In the genomic region with DNA sequence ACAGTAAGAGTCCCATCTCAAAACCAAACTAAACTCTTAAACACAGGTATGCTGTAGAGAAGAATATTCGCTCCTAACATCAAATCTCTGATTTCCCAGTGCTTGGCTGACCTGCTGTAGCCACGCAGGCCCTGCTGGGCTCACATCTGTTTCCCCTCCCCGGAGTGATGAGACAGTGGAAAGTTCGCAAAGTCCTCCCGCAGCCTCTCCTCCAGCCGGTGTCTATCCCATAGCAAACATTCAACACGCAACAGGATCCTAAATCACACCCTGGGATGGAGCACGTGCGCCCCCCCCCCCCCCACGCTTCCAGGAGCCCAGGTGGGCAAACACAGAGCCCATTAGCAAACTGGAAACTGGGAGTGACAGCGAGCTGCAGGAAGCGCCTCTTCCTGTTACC, we compare ENCODE assay signal across 15 mouse cellular contexts. TPM values are rescaled to one million over a fixed set of nuclear protein-coding genes. Genes with fewer than 3 reads are reported as not detected.
DNase-seq lines count a peak whose midpoint lies in the region; ATAC-seq and TF ChIP-seq lines count a peak whose summit lies in the region.
"Had no signal": no experiment of that assay in that cellular context is flagged by ENCODE, and none has a peak within 500 bp of the region (broad histone marks: within the 10 kb centered on the region; RNA-seq: fewer than 3 reads in every experiment).

No protein-coding gene starts in this region.

- WGBS in kidney, embryonic 15.5 days: 16% methylated on average over 12 of the region's 12 CpGs
- WGBS in kidney, adult 2 months: 22% methylated on average over 12 of the region's 12 CpGs
- WGBS in embryonic facial prominence, embryonic 12.5 days: 35% methylated on average over 12 of the region's 12 CpGs
- WGBS in limb, embryonic 14.5 days: 25% methylated on average over 12 of the region's 12 CpGs

- peak; percentile 33 for DNase-seq in gastrocnemius, adult 18-20 months (ENCODE audit: low spot score)
- no peak for DNase-seq in gastrocnemius, adult 8-10 months (ENCODE audit: low spot score in 2 of 2)
- no peak for DNase-seq in kidney, adult 2 months
- DNase-seq in limb, embryonic 14.5 days (ENCODE audit: low spot score): no peak
- DNase-seq in cerebellum, postnatal 10 days: no peak
- no peak for DNase-seq in B cell, adult 2 months
- DNase-seq: adrenal gland, postnatal 25 days; cerebellum, postnatal 36 days; kidney, postnatal 36 days had no signal

- no peaks in the 10 kb centered on the region for H3K36me3 ChIP-seq in kidney, embryonic 15.5 days
- no peaks in the 10 kb centered on the region for H3K36me3 ChIP-seq in kidney, adult 2 months (ENCODE audit: control insufficient read depth, insufficient read depth, low read length)
- H3K36me3 ChIP-seq in embryonic facial prominence, embryonic 12.5 days: peaks cover 6% of the 10 kb centered on the region
- H3K36me3 ChIP-seq in limb, embryonic 14.5 days (ENCODE audit: control insufficient read depth, insufficient read depth, low read length): no peaks in the 10 kb centered on the region
- H3K36me3 ChIP-seq: liver, embryonic 12.5 days had no signal

- H3K27ac ChIP-seq in kidney, embryonic 15.5 days: no peak overlapping the region
- no peak overlapping the region for H3K27ac ChIP-seq in kidney, adult 2 months (ENCODE audit: insufficient read depth, low read depth, low read length)
- no peak overlapping the region for H3K27ac ChIP-seq in embryonic facial prominence, embryonic 12.5 days
- H3K27ac ChIP-seq in limb, embryonic 14.5 days (replicated peaks; ENCODE audit: low read depth, low read length): no peak overlapping the region
- H3K27ac ChIP-seq: hindbrain, embryonic 12.5 days; liver, embryonic 12.5 days; neural tube, embryonic 12.5 days had no signal

- no peak for TF ChIP-seq POLR2A in kidney, adult 2 months (IDR thresholded peaks at IDR 0.05; ENCODE audit: low read depth, low read length)
- TF ChIP-seq POLR2A in limb, embryonic 14.5 days (IDR thresholded peaks at IDR 0.05; ENCODE audit: borderline replicate concordance, extremely low read depth, insufficient read depth, insufficient read length): no peak

- ATAC-seq in kidney, embryonic 15.5 days (replicated peaks; ENCODE audit: low FRiP score): 0 out of 2 replicates have a peak, but pooled peaks have one; percentile 56
- no peak for ATAC-seq in embryonic facial prominence, embryonic 12.5 days (ENCODE audit: insufficient number of reproducible peaks, insufficient read depth, low FRiP score, low TSS enrichment)
- ATAC-seq in limb, embryonic 14.5 days (ENCODE audit: low FRiP score, low read depth): no peak
- ATAC-seq: liver, embryonic 12.5 days; midbrain, embryonic 16.5 days had no signal

- TF ChIP-seq CTCF in kidney, adult 2 months (conservative IDR thresholded peaks at IDR 0.05; ENCODE audit: insufficient read depth, insufficient read length, low read depth, low read length): no peak

- no peak overlapping the region for H3K9ac ChIP-seq in kidney, embryonic 15.5 days
- H3K9ac ChIP-seq in embryonic facial prominence, embryonic 12.5 days: no peak overlapping the region
- H3K9ac ChIP-seq in limb, embryonic 14.5 days (ENCODE audit: low read depth, low read length, severe bottlenecking): no peak overlapping the region
- H3K9ac ChIP-seq: hindbrain, embryonic 12.5 days; liver, embryonic 12.5 days; neural tube, embryonic 12.5 days had no signal

- peak overlapping the region; percentile 11; the same call in 1 of the 2 replicates for H3K4me3 ChIP-seq in kidney, embryonic 15.5 days (replicated peaks)
- H3K4me3 ChIP-seq in kidney, adult 2 months (ENCODE audit: insufficient read depth, low read depth, low read length): no peak overlapping the region
- no peak overlapping the region for H3K4me3 ChIP-seq in embryonic facial prominence, embryonic 12.5 days
- no peak overlapping the region for H3K4me3 ChIP-seq in limb, embryonic 14.5 days (replicated peaks; ENCODE audit: low read length)
- H3K4me3 ChIP-seq: hindbrain, embryonic 12.5 days; liver, embryonic 12.5 days; neural tube, embryonic 12.5 days had no signal

- peaks cover 17% of the 10 kb centered on the region for H3K4me1 ChIP-seq in kidney, embryonic 15.5 days
- H3K4me1 ChIP-seq in kidney, adult 2 months (ENCODE audit: control insufficient read depth, insufficient read depth, low read length): no peaks in the 10 kb centered on the region
- peaks cover 7% of the 10 kb centered on the region; the same call in 1 of the 2 replicates for H3K4me1 ChIP-seq in embryonic facial prominence, embryonic 12.5 days
- H3K4me1 ChIP-seq in limb, embryonic 14.5 days (ENCODE audit: control insufficient read depth, insufficient read depth, low read length): 0 out of 2 replicates have a peak, but pooled peaks cover 11% of the 10 kb centered on the region
- H3K4me1 ChIP-seq: liver, embryonic 12.5 days had no signal

- H3K27me3 ChIP-seq in kidney, embryonic 15.5 days: no peaks in the 10 kb centered on the region
- no peaks in the 10 kb centered on the region for H3K27me3 ChIP-seq in kidney, adult 2 months (replicated peaks; ENCODE audit: control insufficient read depth, insufficient read depth, low read length)
- H3K27me3 ChIP-seq in embryonic facial prominence, embryonic 12.5 days: no peaks in the 10 kb centered on the region
- no peaks in the 10 kb centered on the region for H3K27me3 ChIP-seq in limb, embryonic 14.5 days (ENCODE audit: control insufficient read depth, insufficient read depth, low read length)
- H3K27me3 ChIP-seq: hindbrain, embryonic 12.5 days; neural tube, embryonic 12.5 days had no signal

- peak overlapping the region; percentile 40 for H3K4me2 ChIP-seq in kidney, embryonic 15.5 days
- H3K4me2 ChIP-seq in embryonic facial prominence, embryonic 12.5 days (replicated peaks): peak overlapping the region; percentile 25; the same call in 1 of the 2 replicates
- H3K4me2 ChIP-seq in limb, embryonic 14.5 days (replicated peaks; ENCODE audit: low read depth, low read length, severe bottlenecking): peak overlapping the region; percentile 11; the same call in 1 of the 2 replicates
- H3K4me2 ChIP-seq: hindbrain, embryonic 12.5 days; liver, embryonic 12.5 days; neural tube, embryonic 12.5 days had no signal

- no peaks in the 10 kb centered on the region for H3K9me3 ChIP-seq in kidney, embryonic 15.5 days (replicated peaks)
- H3K9me3 ChIP-seq in embryonic facial prominence, embryonic 12.5 days: no peaks in the 10 kb centered on the region
- H3K9me3 ChIP-seq in limb, embryonic 14.5 days (ENCODE audit: control insufficient read depth, low read length): no peaks in the 10 kb centered on the region
- H3K9me3 ChIP-seq: hindbrain, embryonic 12.5 days; liver, embryonic 12.5 days had no signal

RNA-seq across cellular contexts. Expression of a gene that starts 9.6 kb away (rescaled TPM):
- 1 to 10 TPM; 3.7 to 5.0 TPM for total RNA-seq in gastrocnemius, adult 18-20 months (2021)
- 1 to 10 TPM; 2.2 to 4.7 (median 3.6) TPM for total RNA-seq in gastrocnemius, adult 8-10 months (2022)
- 22.1 and 26.5 TPM in 2 replicates for polyA plus RNA-seq in kidney, embryonic 15.5 days (2015; fragmentation: Nextera tagmentation; extraction: Ambion mirVana)
- 0.27 and 0.38 TPM in 2 replicates for polyA plus RNA-seq in kidney, adult 2 months (2012; rRNA removed)
- 36.0 and 40.1 TPM in 2 replicates for polyA plus RNA-seq in embryonic facial prominence, embryonic 12.5 days (2016; fragmentation: Nextera tagmentation; extraction: Ambion mirVana)
- polyA plus RNA-seq in limb, embryonic 14.5 days (2012; rRNA removed): 5.7 and 5.9 TPM in 2 replicates
- 18.8 and 21.1 TPM in 2 replicates for polyA plus RNA-seq in limb, embryonic 14.5 days (2014; fragmentation: Nextera tagmentation; extraction: Ambion mirVana)

RNA-seq across cellular contexts. Expression of a gene that starts 24.0 kb away (rescaled TPM):
- 1 to 10 TPM; 4.8 to 7.6 TPM for total RNA-seq in gastrocnemius, adult 18-20 months (2021)
- total RNA-seq in gastrocnemius, adult 8-10 months (2022): 1 to 10 TPM; 3.9 to 6.2 (median 4.5) TPM
- 31.1 and 35.1 TPM in 2 replicates for polyA plus RNA-seq in kidney, embryonic 15.5 days (2015; fragmentation: Nextera tagmentation; extraction: Ambion mirVana)
- 2.5 and 3.4 TPM in 2 replicates for polyA plus RNA-seq in kidney, adult 2 months (2012; rRNA removed)
- polyA plus RNA-seq in embryonic facial prominence, embryonic 12.5 days (2016; fragmentation: Nextera tagmentation; extraction: Ambion mirVana): 28.5 and 28.6 TPM in 2 replicates
- 32.8 and 38.3 TPM in 2 replicates for polyA plus RNA-seq in limb, embryonic 14.5 days (2012; rRNA removed)
- 49.0 and 54.3 TPM in 2 replicates for polyA plus RNA-seq in limb, embryonic 14.5 days (2014; fragmentation: Nextera tagmentation; extraction: Ambion mirVana)

RNA-seq across cellular contexts. Expression of a gene that starts 42.1 kb away (rescaled TPM):
- 10 to 100 TPM; 14.2 to 26.3 TPM for total RNA-seq in gastrocnemius, adult 18-20 months (2021)
- 10 to 100 TPM; 12.8 to 16.0 (median 14.7) TPM for total RNA-seq in gastrocnemius, adult 8-10 months (2022)
- 143 and 144 TPM in 2 replicates for polyA plus RNA-seq in kidney, embryonic 15.5 days (2015; fragmentation: Nextera tagmentation; extraction: Ambion mirVana)
- 16.7 and 20.1 TPM in 2 replicates for polyA plus RNA-seq in kidney, adult 2 months (2012; rRNA removed)
- 106 and 110 TPM in 2 replicates for polyA plus RNA-seq in embryonic facial prominence, embryonic 12.5 days (2016; fragmentation: Nextera tagmentation; extraction: Ambion mirVana)
- 41.4 and 48.8 TPM in 2 replicates for polyA plus RNA-seq in limb, embryonic 14.5 days (2012; rRNA removed)
- 120 and 121 TPM in 2 replicates for polyA plus RNA-seq in limb, embryonic 14.5 days (2014; fragmentation: Nextera tagmentation; extraction: Ambion mirVana)
